Mouse (Mus musculus): ENCODE results near the gene Ankrd13c. TPM values are rescaled to one million over a fixed set of nuclear protein-coding genes. Genes with fewer than 3 reads are reported as not detected.
"Not testable (repeated sequence)": the region's sequence is repeated elsewhere in the genome, so short reads cannot be mapped to it uniquely, and the experiment has no call there.

Gene Ankrd13c
- polyA plus RNA-seq, 1 experiment from 2014 or later, result 26.4 TPM

DNA sequence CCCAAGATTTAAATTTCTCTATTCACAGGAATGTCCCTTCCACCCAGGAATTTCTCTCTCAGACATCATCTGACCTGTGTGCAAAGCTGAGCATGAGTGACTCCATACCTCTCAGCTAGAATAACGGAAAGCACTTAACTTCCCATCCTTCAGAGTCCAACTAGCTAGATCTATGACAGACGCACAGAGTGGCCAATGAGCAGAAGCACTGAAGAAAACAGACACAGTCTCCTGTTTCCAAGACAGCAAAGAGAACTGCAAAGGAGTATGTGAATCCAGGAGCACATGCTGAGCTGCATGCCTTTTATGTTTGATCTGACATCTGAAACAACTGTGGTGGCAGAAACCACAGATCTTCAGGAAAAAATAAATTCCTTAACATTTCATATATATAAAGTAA, 20.3 kb upstream of the Ankrd13c start:
- no peaks in the 10 kb centered on the region for H3K9me3 ChIP-seq
- no peak for ATAC-seq (replicated peaks)
- H3K27me3 ChIP-seq (replicated peaks), result no peaks in the 10 kb centered on the region
- H3K27ac ChIP-seq, result no peak overlapping the region
- H3K4me1 ChIP-seq, result peaks cover 8% of the 10 kb centered on the region
- no peaks in the 10 kb centered on the region for H3K36me3 ChIP-seq (replicated peaks)
- WGBS, result 47% methylated on average over 2 of the region's 2 CpGs
- no peak overlapping the region for H3K9ac ChIP-seq
- H3K4me2 ChIP-seq, result no peak overlapping the region
- no peak overlapping the region for H3K4me3 ChIP-seq

DNA sequence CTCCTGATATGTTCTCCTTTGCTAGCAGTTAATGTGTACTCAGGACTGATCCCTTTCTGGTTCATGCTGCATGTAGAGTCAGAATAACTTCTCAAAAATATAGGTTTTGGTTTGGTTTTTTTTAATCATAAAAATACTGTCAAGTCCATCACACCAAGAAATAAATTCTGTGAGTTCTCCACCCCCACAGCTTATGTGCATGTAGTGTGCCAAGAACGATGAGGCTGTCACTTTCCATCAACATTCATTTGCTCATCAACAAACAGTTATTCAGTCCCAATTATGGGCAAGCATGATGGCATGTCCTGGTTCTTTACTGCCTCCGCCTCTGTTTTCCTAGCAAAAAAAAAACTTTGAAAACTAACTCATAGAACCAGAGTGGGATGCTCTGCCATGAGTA, 18.3 kb upstream of the Ankrd13c start:
- Histone ChIP-seq H3K4me3 (no peak overlapping the region), H3K36me3 (replicated peaks) (no peaks in the 10 kb centered on the region), H3K4me1 (peaks cover 8% of the 10 kb centered on the region), H3K9ac (no peak overlapping the region), H3K27me3 (replicated peaks) (no peaks in the 10 kb centered on the region), H3K9me3 (no peaks in the 10 kb centered on the region), H3K27ac (no peak overlapping the region), H3K4me2 (no peak overlapping the region)
- no peak for ATAC-seq (replicated peaks)
- WGBS, result 81% methylated on average over 2 of the region's 2 CpGs

DNA sequence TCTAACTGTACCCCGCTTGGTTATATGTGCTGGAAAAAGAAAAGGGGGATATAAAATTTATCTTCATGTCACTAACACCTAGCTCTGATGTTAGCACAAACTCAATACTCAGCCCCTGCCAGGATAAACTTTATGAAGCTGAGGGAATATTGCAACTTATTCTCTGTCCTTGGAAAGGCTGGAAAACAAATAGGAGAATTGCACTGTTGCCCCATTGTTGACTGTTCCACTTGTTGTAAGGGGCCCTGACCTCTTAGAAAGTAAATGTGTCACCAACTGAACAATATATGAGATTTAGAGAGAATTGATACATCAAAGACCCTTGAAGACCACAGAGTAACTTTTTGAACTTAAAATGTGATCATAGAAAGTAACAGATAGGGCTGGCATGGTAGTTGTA, 17.6 kb upstream of the Ankrd13c start:
- peaks cover 6% of the 10 kb centered on the region for H3K4me1 ChIP-seq
- no peak overlapping the region for H3K27ac ChIP-seq
- no peaks in the 10 kb centered on the region for H3K9me3 ChIP-seq
- no peak overlapping the region for H3K4me3 ChIP-seq
- H3K27me3 ChIP-seq (replicated peaks), result no peaks in the 10 kb centered on the region
- no peak for ATAC-seq (replicated peaks)
- no peaks in the 10 kb centered on the region for H3K36me3 ChIP-seq (replicated peaks)
- H3K9ac ChIP-seq, result no peak overlapping the region
- no peak overlapping the region for H3K4me2 ChIP-seq
- 86% methylated on average over 1 of the region's 1 CpGs for WGBS

DNA sequence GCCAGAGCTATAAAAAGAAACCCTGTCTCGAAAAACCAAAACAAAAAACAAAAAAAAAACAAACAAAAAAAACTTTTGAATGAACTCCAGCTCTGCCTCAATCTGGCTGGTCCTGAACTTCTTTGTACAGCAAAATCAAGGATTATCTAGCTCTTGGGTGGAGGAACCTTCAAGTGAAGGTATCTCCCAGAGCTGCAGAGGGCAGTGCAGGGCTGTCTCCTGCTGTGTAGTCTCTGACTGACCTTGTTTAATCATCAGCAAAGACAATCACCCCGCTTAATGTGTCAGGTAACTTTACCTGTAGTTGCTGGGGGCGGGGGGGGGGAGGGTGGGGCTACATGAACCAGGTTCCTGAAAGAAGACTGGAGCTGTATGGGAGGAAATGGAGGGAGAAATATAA, 15.4 kb upstream of the Ankrd13c start:
- Histone ChIP-seq H3K36me3 (replicated peaks) (no peaks in the 10 kb centered on the region), H3K4me3 (no peak overlapping the region), H3K4me2 (no peak overlapping the region), H3K9ac (no peak overlapping the region), H3K4me1 (no peaks in the 10 kb centered on the region), H3K9me3 (no peaks in the 10 kb centered on the region), H3K27me3 (replicated peaks) (no peaks in the 10 kb centered on the region), H3K27ac (no peak overlapping the region)
- ATAC-seq (replicated peaks), result no peak
- 56% methylated on average over 3 of the region's 3 CpGs for WGBS

DNA sequence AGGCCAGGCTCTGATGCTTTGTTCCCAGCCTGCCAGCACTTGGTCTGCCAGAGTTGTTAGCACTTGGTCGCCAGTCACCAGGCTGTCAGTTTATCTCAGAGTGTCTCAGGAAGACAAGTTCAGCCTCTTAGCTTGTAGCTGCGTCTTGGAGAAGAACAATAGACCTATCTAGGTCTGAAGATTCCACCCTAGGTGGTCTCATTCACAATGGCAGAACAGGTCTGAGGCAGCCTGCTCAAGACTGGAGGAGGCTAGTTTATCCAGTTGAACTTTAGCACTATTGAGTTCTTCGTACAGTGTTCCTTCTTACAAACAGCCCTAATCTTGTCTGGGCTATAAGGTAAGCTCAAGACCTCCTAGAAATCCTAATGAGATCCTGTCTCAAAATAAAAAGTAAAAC, 15.0 kb upstream of the Ankrd13c start:
- no peak overlapping the region for H3K9ac ChIP-seq
- no peaks in the 10 kb centered on the region for H3K9me3 ChIP-seq
- no peaks in the 10 kb centered on the region for H3K4me1 ChIP-seq
- no peaks in the 10 kb centered on the region for H3K36me3 ChIP-seq (replicated peaks)
- no peak overlapping the region for H3K4me2 ChIP-seq
- WGBS, result 44% methylated on average over 3 of the region's 3 CpGs
- no peak for ATAC-seq (replicated peaks)
- no peak overlapping the region for H3K4me3 ChIP-seq
- no peaks in the 10 kb centered on the region for H3K27me3 ChIP-seq (replicated peaks)
- no peak overlapping the region for H3K27ac ChIP-seq

DNA sequence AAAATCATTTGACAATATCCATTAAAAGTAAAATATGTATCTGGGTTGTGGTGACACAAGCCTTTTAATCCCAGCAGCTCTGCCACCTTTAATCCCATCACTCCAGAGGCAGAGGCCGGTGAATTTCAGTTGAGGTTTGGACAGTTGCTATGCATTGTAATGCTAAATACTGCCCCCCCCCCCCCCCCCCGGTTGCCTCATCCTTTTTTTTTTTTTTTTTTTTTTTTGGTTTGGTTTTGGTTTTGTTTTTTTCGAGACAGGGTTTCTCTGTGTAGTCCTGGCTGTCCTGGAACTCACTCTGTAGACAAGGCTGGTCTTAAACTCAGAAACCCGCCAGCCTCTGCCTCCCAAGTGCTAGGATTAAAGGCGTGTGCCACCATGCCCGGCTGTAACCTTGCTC, 13.8 kb upstream of the Ankrd13c start:
- not testable (repeated sequence) for H3K36me3 ChIP-seq (replicated peaks); ATAC-seq (replicated peaks); H3K4me3 ChIP-seq; H3K4me2 ChIP-seq; H3K4me1 ChIP-seq; H3K27ac ChIP-seq; H3K9ac ChIP-seq; H3K9me3 ChIP-seq; H3K27me3 ChIP-seq (replicated peaks)
- 39% methylated on average over 6 of the region's 6 CpGs for WGBS

DNA sequence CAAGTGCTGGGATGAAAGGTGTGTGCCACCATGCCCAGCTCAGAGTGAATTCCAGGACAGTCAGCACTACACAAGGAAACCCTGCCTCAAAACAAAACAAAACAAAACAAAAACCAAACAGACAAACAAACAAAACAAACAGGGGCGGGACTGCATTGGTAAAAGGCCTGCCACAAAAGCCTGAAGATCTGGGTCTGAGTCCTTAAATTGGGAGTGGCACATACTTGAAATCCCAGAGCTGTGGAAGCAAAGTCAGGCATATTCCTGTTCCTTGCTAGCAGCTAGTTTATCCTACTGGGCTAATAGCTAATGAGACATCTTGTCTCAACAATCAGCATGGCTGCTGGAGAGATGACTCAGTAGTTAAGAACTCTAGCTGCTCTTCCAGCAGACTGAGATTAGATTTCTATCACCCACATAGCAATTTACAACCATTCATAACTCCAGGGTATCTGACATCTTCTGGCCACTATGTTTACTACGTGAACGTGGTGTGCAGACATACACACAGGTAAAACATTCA, 12.7 kb upstream of the Ankrd13c start:
- Histone ChIP-seq H3K4me2 (no peak overlapping the region), H3K27ac (no peak overlapping the region), H3K9me3 (no peaks in the 10 kb centered on the region), H3K4me1 (no peaks in the 10 kb centered on the region), H3K36me3 (replicated peaks) (no peaks in the 10 kb centered on the region), H3K9ac (no peak overlapping the region), H3K4me3 (no peak overlapping the region), H3K27me3 (replicated peaks) (no peaks in the 10 kb centered on the region)
- WGBS, result 90% methylated on average over 3 of the region's 3 CpGs
- no peak for ATAC-seq (replicated peaks)

DNA sequence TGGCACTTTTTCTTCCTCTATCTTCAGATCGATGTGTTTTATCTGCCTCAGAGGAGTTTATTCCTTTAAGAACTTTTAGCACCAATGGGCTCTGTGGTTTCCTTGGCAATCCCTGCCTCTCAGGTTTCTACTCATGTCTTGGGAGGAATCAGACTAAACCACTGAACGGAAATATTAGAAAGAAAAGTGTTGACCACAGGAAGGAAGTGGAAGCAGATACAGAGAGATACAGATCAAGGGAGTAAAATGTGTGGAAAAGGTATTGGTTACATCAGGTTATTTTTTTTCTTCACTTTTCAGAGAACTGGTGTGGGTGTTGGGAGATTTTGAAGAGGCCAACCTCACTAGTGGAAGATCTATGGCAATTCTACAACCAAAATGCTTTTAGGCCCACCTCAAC, 8.5 kb upstream of the Ankrd13c start:
- ATAC-seq (replicated peaks), result no peak
- no peak overlapping the region for H3K4me3 ChIP-seq
- H3K27ac ChIP-seq, result no peak overlapping the region
- no peaks in the 10 kb centered on the region for H3K4me1 ChIP-seq
- WGBS, result 90% methylated on average over 2 of the region's 2 CpGs
- H3K27me3 ChIP-seq (replicated peaks), result no peaks in the 10 kb centered on the region
- H3K4me2 ChIP-seq, result no peak overlapping the region
- H3K9me3 ChIP-seq, result no peaks in the 10 kb centered on the region
- no peaks in the 10 kb centered on the region for H3K36me3 ChIP-seq (replicated peaks)
- H3K9ac ChIP-seq, result no peak overlapping the region

DNA sequence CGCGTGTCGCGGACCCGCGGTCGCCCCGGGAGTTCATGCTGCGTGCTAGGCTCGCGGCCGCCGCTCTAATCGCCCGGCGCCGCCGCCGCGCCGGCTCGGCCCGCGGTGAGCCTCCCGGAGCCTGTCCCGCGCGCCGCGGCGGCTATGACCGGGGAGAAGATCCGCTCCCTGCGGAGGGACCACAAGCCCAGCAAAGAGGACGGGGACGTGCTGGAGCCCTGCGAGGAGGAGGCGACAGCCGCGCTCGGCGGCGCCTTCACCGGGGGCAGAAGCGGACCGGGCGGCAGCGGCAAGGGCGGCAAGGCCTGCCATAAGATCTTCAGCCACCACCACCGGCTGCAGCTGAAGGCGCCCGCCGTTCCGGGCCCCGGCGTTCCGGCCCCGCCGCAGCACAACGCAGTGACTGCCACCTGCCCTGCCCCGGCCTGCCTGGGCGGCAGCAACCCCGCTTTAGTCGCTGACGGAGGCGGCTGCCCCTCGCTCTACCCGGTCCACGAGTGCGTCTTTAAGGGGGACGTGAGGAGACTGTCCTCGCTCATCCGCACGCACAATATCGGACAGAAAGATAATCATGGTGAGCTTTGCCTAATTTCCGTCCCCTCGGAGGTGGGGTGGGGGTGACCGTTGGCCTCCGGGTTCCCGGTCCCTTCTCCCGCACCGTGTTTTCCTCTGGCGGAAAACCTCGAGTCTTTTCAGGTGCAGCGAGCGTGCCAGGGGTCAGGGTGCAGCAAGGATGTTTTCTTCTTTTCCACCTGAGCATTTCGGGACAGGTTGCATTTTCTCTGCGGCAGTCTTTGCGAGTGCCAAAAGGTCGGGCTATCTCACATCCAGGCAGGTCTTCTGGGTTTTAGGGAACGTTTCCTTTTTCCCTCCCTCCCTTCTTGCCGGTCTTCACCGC, 593 bp downstream of the Ankrd13c start:
- ATAC-seq (replicated peaks), result peak; percentile 80
- no peaks in the 10 kb centered on the region for H3K36me3 ChIP-seq (replicated peaks)

DNA sequence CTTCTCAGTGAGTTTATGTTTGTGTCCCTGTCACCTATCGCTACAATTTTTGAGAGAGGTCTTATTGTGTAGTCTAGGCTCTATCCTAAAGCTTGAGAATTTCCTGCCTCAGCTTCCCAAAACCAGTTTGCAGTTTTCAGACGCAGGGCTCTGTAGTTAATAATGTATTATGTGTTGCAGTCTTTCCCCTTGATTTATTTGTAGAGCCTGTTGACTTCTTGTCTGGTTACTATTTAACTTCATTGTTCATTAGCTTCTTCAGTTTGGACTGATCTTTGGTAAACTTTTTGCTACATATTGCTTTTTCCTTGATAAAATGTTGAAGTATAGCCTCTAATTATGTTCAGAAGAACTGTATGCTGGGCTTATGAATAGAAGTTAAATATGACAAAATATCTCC, 5.7 kb downstream of the Ankrd13c start:
- Histone ChIP-seq H3K27ac (no peak overlapping the region), H3K4me2 (no peak overlapping the region), H3K4me1 (peaks cover 28% of the 10 kb centered on the region), H3K9ac (no peak overlapping the region), H3K36me3 (replicated peaks) (no peaks in the 10 kb centered on the region), H3K4me3 (no peak overlapping the region), H3K9me3 (no peaks in the 10 kb centered on the region), H3K27me3 (replicated peaks) (no peaks in the 10 kb centered on the region)
- 93% methylated on average over 2 of the region's 2 CpGs for WGBS
- ATAC-seq (replicated peaks), result no peak

More for the DNA sequence above, 593 bp downstream of the Ankrd13c start:
- peak overlapping the region; percentile 95 for H3K4me3 ChIP-seq
- H3K4me1 ChIP-seq, result peaks cover 32% of the 10 kb centered on the region
- H3K9ac ChIP-seq, result peak overlapping the region; percentile 97
- under 1% methylated on average over 81 of the region's 93 CpGs for WGBS
- no peaks in the 10 kb centered on the region for H3K9me3 ChIP-seq
- H3K27ac ChIP-seq, result peak overlapping the region; percentile 99
- H3K4me2 ChIP-seq, result peak overlapping the region; percentile 91
- no peaks in the 10 kb centered on the region for H3K27me3 ChIP-seq (replicated peaks)

DNA sequence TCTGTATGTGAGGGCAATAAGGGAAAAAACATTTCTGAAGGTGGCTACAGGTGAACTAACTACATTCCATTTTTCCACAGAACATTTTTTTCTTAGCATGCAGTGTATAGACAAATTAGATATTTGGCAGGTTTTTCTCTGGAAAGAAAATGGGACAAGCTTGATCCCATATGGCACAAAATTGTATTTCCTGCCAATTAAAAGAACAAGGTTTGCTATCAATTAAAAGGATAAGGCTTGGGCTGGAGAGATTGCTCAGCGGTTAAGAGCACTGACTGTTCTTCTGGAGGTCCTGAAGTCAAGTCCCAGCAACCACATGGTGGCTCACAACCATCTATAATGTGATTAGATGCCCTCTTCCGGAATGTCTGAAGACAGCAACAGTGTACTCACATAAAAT, 8.4 kb downstream of the Ankrd13c start:
- Histone ChIP-seq H3K4me3 (no peak overlapping the region), H3K27ac (no peak overlapping the region), H3K27me3 (replicated peaks) (no peaks in the 10 kb centered on the region), H3K9me3 (no peaks in the 10 kb centered on the region), H3K36me3 (replicated peaks) (no peaks in the 10 kb centered on the region), H3K9ac (no peak overlapping the region), H3K4me1 (peaks cover 12% of the 10 kb centered on the region), H3K4me2 (no peak overlapping the region)
- ATAC-seq (replicated peaks), result no peak
- 88% methylated on average over 2 of the region's 2 CpGs for WGBS

DNA sequence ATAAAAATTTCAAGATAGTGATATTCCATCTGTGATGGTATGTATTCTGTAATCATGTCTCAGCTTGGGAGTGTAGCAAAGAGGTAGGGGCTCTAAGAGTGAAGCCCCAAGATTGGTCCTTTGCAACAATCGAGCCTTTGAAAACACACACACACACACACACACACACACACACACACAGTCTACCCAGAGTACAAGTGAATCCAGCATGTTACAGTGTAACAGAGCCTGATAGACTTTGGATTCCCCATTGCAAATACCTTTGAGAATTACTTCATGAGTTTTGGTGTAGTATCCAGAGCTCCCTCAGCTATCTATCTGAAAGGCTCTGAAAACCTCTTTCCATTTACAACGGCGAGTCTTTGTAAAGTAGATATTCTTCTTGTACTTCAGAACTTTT, 9.2 kb downstream of the Ankrd13c start:
- Histone ChIP-seq H3K4me3 (no peak overlapping the region), H3K27ac (no peak overlapping the region), H3K4me2 (no peak overlapping the region), H3K27me3 (replicated peaks) (no peaks in the 10 kb centered on the region), H3K9me3 (no peaks in the 10 kb centered on the region), H3K4me1 (peaks cover 7% of the 10 kb centered on the region), H3K36me3 (replicated peaks) (no peaks in the 10 kb centered on the region), H3K9ac (no peak overlapping the region)
- 98% methylated on average over 3 of the region's 3 CpGs for WGBS
- no peak for ATAC-seq (replicated peaks)

DNA sequence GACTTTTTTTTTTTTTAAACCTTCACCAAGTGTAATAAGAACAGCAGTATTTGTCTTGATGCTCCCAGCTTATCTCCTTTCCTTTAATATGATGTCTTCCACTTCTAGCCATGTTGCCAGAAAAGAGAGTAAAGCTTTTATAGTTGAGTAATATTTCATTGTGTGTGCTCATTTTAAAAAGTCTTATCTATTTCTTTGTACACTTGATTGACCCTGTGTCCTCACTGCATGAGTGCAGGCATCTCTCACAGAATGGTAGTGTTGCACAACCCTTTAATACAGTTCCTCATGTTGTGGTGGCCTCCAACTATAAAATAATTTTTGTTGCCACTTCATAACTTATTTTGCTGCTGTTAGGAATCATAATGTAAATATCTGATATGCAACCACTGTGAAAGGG, 10.3 kb downstream of the Ankrd13c start:
- no peaks in the 10 kb centered on the region for H3K27me3 ChIP-seq (replicated peaks)

More for the DNA sequence above, 10.3 kb downstream of the Ankrd13c start:
- no peak overlapping the region for H3K4me3 ChIP-seq
- H3K27ac ChIP-seq, result no peak overlapping the region
- no peak overlapping the region for H3K9ac ChIP-seq
- H3K36me3 ChIP-seq (replicated peaks), result no peaks in the 10 kb centered on the region
- ATAC-seq (replicated peaks), result no peak
- H3K4me2 ChIP-seq, result no peak overlapping the region
- H3K4me1 ChIP-seq, result no peaks in the 10 kb centered on the region
- no peaks in the 10 kb centered on the region for H3K9me3 ChIP-seq

Measured in midbrain, embryonic 15.5 days (tissue).